Mouse (Mus musculus): Measurements from ENCODE around the gene Ifit3b. TPM values are rescaled to one million over a fixed set of nuclear protein-coding genes. Genes with fewer than 3 reads are reported as not detected.

Ifit3b gene
- total and polyA plus RNA-seq, 3 experiments, result not detected

DNA sequence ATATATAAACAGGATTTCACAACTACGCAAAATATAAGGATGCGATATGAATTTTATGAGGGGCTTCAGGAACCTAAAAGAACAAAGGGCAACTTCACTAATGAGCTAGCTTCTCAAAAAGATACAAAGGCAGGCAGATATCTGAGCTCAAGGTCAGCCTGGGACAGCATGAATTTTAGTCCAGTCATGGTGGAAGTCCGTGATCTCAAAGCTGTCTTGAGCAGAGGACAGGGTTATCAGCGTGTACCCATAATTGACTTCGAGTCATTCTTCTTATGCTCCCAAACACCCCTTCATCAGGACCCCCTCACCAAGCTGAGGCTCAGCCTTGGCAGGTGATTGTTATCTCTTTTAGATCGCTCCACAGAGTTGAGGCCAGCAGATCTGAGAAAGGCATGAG, 43.2 kb downstream of the Ifit3b start:
- H3K4me2 ChIP-seq (ENCODE audit: insufficient read depth, low read depth, poor library complexity, severe bottlenecking), result no peak overlapping the region
- no peak overlapping the region for H3K27ac ChIP-seq (ENCODE audit: insufficient read depth, low read depth)
- no peaks in the 10 kb centered on the region for H3K9me3 ChIP-seq (replicated peaks; ENCODE audit: low read length)
- H3K79me2 ChIP-seq (replicated peaks; ENCODE audit: control insufficient read depth, extremely low read depth, insufficient read depth, poor library complexity, severe bottlenecking), result no peaks in the 10 kb centered on the region
- in situ Hi-C loops (cut with MboI; ENCODE audit: low pct_ligation_motif_present, low pct_unique_long_range_greater_than_20kb, low sequenced_read_pairs), result no loop called here
- no peak overlapping the region for H3K9ac ChIP-seq (ENCODE audit: insufficient read depth, low read depth)
- DNase-seq (ENCODE audit: extremely low read depth), result no peak
- H3K36me3 ChIP-seq (replicated peaks in 1 of 2; ENCODE audit: control insufficient read depth in 1 of 2, insufficient read depth in 1 of 2, low read length in 1 of 2), result no peaks in the 10 kb centered on the region
- TF ChIP-seq SIN3A (IDR thresholded peaks at IDR 0.05; ENCODE audit: low read length), result no peak
- TF ChIP-seq MYC (IDR thresholded peaks at IDR 0.05; ENCODE audit: low read depth, low read length), result no peak
- TF ChIP-seq ELF1 (IDR thresholded peaks at IDR 0.05; ENCODE audit: low read depth, low read length), result no peak
- no peak for TF ChIP-seq BHLHE40 (IDR thresholded peaks at IDR 0.05; ENCODE audit: low read depth, low read length)
- TF ChIP-seq TBP (conservative IDR thresholded peaks at IDR 0.05; ENCODE audit: low read depth, low read length), result no peak
- no peak overlapping the region for H3K4me3 ChIP-seq (replicated peaks in 1 of 3; ENCODE audit: low read depth in 2 of 3, low read length in 2 of 3, poor library complexity in 1 of 3)
- dilution Hi-C loops (cut with MboI; ENCODE audit: extremely low pct_ligation_motif_present, extremely low pct_unique_long_range_greater_than_20kb, low sequenced_read_pairs), result no loop called here
- H3K27me3 ChIP-seq (replicated peaks), result no peaks in the 10 kb centered on the region
- H3K4me1 ChIP-seq (ENCODE audit: control insufficient read depth in 1 of 2, insufficient read depth in 2 of 2), result peaks cover 0 to 8% of the 10 kb centered on the region in 2 experiments; a peak in 1 of 4 replicates

DNA sequence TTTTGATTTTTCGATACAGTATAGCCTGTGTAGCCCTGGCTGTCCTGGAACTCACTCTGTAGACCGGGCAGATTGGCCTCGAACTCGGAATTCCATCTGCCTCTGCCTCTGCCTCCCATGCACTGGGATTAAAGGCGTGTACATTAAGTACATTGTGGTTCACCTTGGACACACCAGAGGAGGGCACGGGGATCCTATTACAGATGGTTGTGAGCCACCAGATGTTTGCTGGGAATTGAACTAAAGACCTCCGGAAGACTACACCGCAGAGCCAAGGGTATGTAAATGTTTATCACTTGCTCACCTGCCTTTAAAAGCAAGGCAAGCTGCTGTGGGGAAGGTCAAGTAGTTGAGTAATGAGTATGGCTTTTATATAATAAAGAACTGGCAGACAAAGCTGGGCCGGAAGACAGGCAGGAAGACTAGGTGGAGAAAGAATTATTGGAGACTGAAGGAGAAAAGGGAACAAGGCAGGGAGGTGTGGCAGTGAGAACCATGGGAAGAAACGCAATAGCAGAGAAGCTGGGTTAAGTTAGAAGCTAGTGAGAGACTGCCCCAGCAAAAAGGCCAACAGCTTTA, 47.5 kb downstream of the Ifit3b start:
- H3K27me3 ChIP-seq (replicated peaks), result no peaks in the 10 kb centered on the region
- no peak overlapping the region for H3K4me3 ChIP-seq (replicated peaks in 1 of 3; ENCODE audit: low read depth in 2 of 3, low read length in 2 of 3, poor library complexity in 1 of 3)
- DNase-seq (ENCODE audit: extremely low read depth), result no peak
- no peak for TF ChIP-seq IRF4 (IDR thresholded peaks at IDR 0.05; ENCODE audit: low read depth, low read length)
- no peak for TF ChIP-seq JUND (conservative IDR thresholded peaks at IDR 0.05; ENCODE audit: low read depth, low read length)
- no peak for TF ChIP-seq PAX5 (IDR thresholded peaks at IDR 0.05; ENCODE audit: low read length)
- no peak for TF ChIP-seq TBP (conservative IDR thresholded peaks at IDR 0.05; ENCODE audit: low read depth, low read length)
- no peak for TF ChIP-seq MAFK (IDR thresholded peaks at IDR 0.05; ENCODE audit: insufficient replicate concordance, low read length)
- TF ChIP-seq ZNF384 (IDR thresholded peaks at IDR 0.05; ENCODE audit: low read depth, low read length), result no peak
- TF ChIP-seq GABPA (IDR thresholded peaks at IDR 0.05; ENCODE audit: insufficient replicate concordance, low read depth, low read length), result no peak
- TF ChIP-seq RCOR1 (conservative IDR thresholded peaks at IDR 0.05; ENCODE audit: low read depth, low read length), result no peak
- TF ChIP-seq EP300 (IDR thresholded peaks at IDR 0.05; ENCODE audit: low read length), result no peak
- no peak for TF ChIP-seq MYC (IDR thresholded peaks at IDR 0.05; ENCODE audit: low read depth, low read length)
- H3K9ac ChIP-seq (ENCODE audit: insufficient read depth, low read depth), result no peak overlapping the region
- H3K9me3 ChIP-seq (replicated peaks; ENCODE audit: low read length), result no peaks in the 10 kb centered on the region
- H3K36me3 ChIP-seq (replicated peaks in 1 of 2; ENCODE audit: control insufficient read depth in 1 of 2, insufficient read depth in 1 of 2, low read length in 1 of 2), result no peaks in the 10 kb centered on the region
- dilution Hi-C loops (cut with MboI; ENCODE audit: extremely low pct_ligation_motif_present, extremely low pct_unique_long_range_greater_than_20kb, low sequenced_read_pairs) (no loop called here), in situ Hi-C loops (cut with MboI; ENCODE audit: low pct_ligation_motif_present, low pct_unique_long_range_greater_than_20kb, low sequenced_read_pairs) (no loop called here)
- H3K27ac ChIP-seq (ENCODE audit: insufficient read depth, low read depth), result no peak overlapping the region
- no peaks in the 10 kb centered on the region for H3K79me2 ChIP-seq (replicated peaks; ENCODE audit: control insufficient read depth, extremely low read depth, insufficient read depth, poor library complexity, severe bottlenecking)
- no peak overlapping the region for H3K4me2 ChIP-seq (ENCODE audit: insufficient read depth, low read depth, poor library complexity, severe bottlenecking)
- H3K4me1 ChIP-seq (ENCODE audit: control insufficient read depth in 1 of 2, insufficient read depth in 2 of 2), result peaks cover 0 to 8% of the 10 kb centered on the region in 2 experiments; a peak in 1 of 4 replicates

All from CH12.LX (cell line).